Mouse (Mus musculus) bone marrow macrophage, adult 2 months (primary cell): ENCODE data around the gene Trim8. TPM values are rescaled to one million over a fixed set of nuclear protein-coding genes. Genes with fewer than 3 reads are reported as not detected.

Experiments
- H3K27ac ChIP-seq: 2 replicates; pipeline ENCODE4 v1.5.1; 2012; ENCODE audit warnings: low read depth, low read length; ENCODE audit not compliant: insufficient read depth
- H3K4me1 ChIP-seq: 2 replicates; pipeline ENCODE4 v1.6.1; 2012; ENCODE audit warnings: low read length; ENCODE audit not compliant: control insufficient read depth, insufficient read depth
- H3K4me3 ChIP-seq: 2 replicates; pipeline ENCODE4 v1.5.1; 2012; ENCODE audit warnings: mild to moderate bottlenecking, low read length, moderate library complexity; ENCODE audit not compliant: insufficient read depth
- CTCF ChIP-seq: IDR thresholded peaks from 2 replicates; pipeline ENCODE4 v1.5.1; 2012; ENCODE audit warnings: low read depth, mild to moderate bottlenecking, low read length, moderate library complexity
- POLR2A ChIP-seq: IDR thresholded peaks from 2 replicates; pipeline ENCODE4 v1.6.1; 2012; ENCODE audit warnings: mild to moderate bottlenecking, low read depth, low read length, borderline replicate concordance
- polyA plus RNA-seq: library from polyadenylated mRNA; stranded (reverse); fragments of >200 nt; gene quantifications from 2 replicates; pipeline ENCODE4 v1.2.4, GENCODE M21; 2012; ENCODE audit not compliant: missing spikeins, insufficient read depth, insufficient read length

The Trim8 gene
- polyA plus RNA-seq, 1 experiment, result 69.0 TPM

DNA sequence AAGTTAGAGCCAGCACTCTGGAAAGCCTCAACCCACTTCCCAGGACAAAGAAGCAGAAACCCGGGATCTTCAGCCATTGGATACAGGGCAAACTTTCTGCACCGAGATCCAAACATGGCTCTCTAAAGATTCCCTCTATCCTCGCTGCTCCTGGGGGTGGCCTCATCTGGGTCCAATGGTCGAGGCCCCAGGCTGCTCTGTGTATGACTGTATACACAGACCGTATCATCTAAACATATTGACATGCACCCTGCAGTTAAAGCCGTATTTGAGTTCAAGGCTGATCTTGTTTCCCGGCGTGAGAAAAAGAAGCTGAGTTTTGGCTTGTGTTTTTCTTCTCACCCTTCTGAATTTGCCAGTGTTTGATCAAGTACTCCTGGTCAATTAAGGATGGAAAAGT is 41.2 kb downstream of the Trim8 start:
- no peak overlapping the region for H3K4me3 ChIP-seq
- TF ChIP-seq CTCF (no peak), POLR2A (no peak)
- no peaks in the 10 kb centered on the region for H3K4me1 ChIP-seq
- no peak overlapping the region for H3K27ac ChIP-seq

- Histone ChIP-seq H3K4me1 (peaks cover 3% of the 10 kb centered on the region; the same call in 1 of the 2 replicates), H3K27ac (no peak overlapping the region), H3K4me3 (no peak overlapping the region)
- TF ChIP-seq POLR2A (no peak), CTCF (no peak)
These were observed 46.1 kb downstream of the Trim8 start for GRCm38 (mm10) chr19:46547565-46547964.

- H3K27ac ChIP-seq, result no peak overlapping the region
These were observed 46.6 kb downstream of the Trim8 start for GRCm38 (mm10) chr19:46548110-46548509.

GRCm38 (mm10) chr19:46550385-46550784 is 48.9 kb downstream of the Trim8 start:
- peaks cover 9% of the 10 kb centered on the region for H3K4me1 ChIP-seq
- TF ChIP-seq CTCF, result no peak
- TF ChIP-seq POLR2A, result no peak
- H3K4me3 ChIP-seq, result no peak overlapping the region
- H3K27ac ChIP-seq, result no peak overlapping the region

More at GRCm38 (mm10) chr19:46548110-46548509, 46.6 kb downstream of the Trim8 start:
- Histone ChIP-seq H3K4me1 (peaks cover 3% of the 10 kb centered on the region; the same call in 1 of the 2 replicates), H3K4me3 (no peak overlapping the region)
- TF ChIP-seq CTCF (no peak), POLR2A (no peak)

GRCm38 (mm10) chr19:46552496-46552895 is 51.0 kb downstream of the Trim8 start:
- TF ChIP-seq POLR2A (no peak), CTCF (no peak)
- H3K4me3 ChIP-seq, result no peak overlapping the region
- peaks cover 9% of the 10 kb centered on the region for H3K4me1 ChIP-seq
- H3K27ac ChIP-seq, result no peak overlapping the region

DNA sequence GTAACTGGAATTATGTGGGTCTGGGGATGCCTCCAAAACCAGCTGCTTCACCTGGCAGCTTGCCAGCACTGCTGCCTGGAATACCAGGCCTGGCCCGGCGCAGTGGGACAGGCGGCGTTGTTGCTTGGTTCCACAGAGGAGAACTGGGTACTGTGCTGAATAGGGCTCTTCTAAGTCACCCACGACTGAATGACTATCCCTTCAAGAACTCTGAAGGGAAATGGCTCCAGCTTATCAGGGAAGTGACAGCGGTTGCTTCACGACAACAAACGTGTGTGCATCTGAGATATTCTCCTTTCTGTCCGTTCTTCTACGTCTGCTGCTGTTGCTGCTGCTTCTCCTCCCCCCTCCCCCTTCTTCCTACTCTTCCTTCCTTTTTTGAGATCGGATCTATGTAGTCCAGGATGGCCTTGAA is 52.0 kb downstream of the Trim8 start:
- Histone ChIP-seq H3K27ac (no peak overlapping the region), H3K4me1 (peaks cover 9% of the 10 kb centered on the region), H3K4me3 (no peak overlapping the region)
- TF ChIP-seq POLR2A, result no peak

- no peak for TF ChIP-seq CTCF
- no peak for TF ChIP-seq POLR2A
- H3K4me1 ChIP-seq, result peaks cover 11% of the 10 kb centered on the region
- H3K4me3 ChIP-seq, result no peak overlapping the region
- H3K27ac ChIP-seq, result no peak overlapping the region
These were observed 56.5 kb downstream of the Trim8 start for GRCm38 (mm10) chr19:46558009-46558408.

- TF ChIP-seq POLR2A (no peak), CTCF (no peak)
- H3K4me3 ChIP-seq, result no peak overlapping the region
- no peak overlapping the region for H3K27ac ChIP-seq
- peaks cover 6% of the 10 kb centered on the region for H3K4me1 ChIP-seq
These were observed 57.1 kb downstream of the Trim8 start for GRCm38 (mm10) chr19:46558631-46559030.

- Histone ChIP-seq H3K27ac (no peak overlapping the region), H3K4me1 (0 out of 2 replicates have a peak, but pooled peaks cover 5% of the 10 kb centered on the region), H3K4me3 (no peak overlapping the region)
- TF ChIP-seq CTCF, result peak; percentile 43; the same call in 1 of the 2 replicates
- TF ChIP-seq POLR2A, result no peak
These were observed 60.6 kb downstream of the Trim8 start for GRCm38 (mm10) chr19:46562132-46562531.

GRCm38 (mm10) chr19:46562581-46563515 is 61.3 kb downstream of the Trim8 start:
- Histone ChIP-seq H3K4me1 (0 out of 2 replicates have a peak, but pooled peaks cover 5% of the 10 kb centered on the region), H3K27ac (no peak overlapping the region), H3K4me3 (no peak overlapping the region)
- TF ChIP-seq POLR2A, result no peak
- no peak for TF ChIP-seq CTCF
